Mouse (Mus musculus) neural tube, embryonic 11.5 days (tissue): ENCODE data around the gene Mlxip. TPM values are rescaled to one million over a fixed set of nuclear protein-coding genes. Genes with fewer than 3 reads are reported as not detected.

Source experiments
- ATAC-seq: fragments of 200-750 bp; cut with Nextera tagmentation; 2 replicates; pipeline ENCODE4 v1.8.0; 2017; ENCODE audit warnings: moderate number of reproducible peaks, mild to moderate bottlenecking, moderate TSS enrichment, moderate library complexity; ENCODE audit not compliant: insufficient read depth, low FRiP score, low TSS enrichment
- DNase-seq: peaks from one replicate; pipeline ENCODE4 v3.0.0-alpha.2; 2015; ENCODE audit warnings: low spot score
- H3K27ac ChIP-seq: fragments of 300-500 bp; sonication (generic); 2 replicates; pipeline ENCODE4 v1.5.1; 2014; ENCODE audit warnings: low read depth, mild to moderate bottlenecking, low read length
- H3K27me3 ChIP-seq: fragments of 300-500 bp; sonication (generic); 2 replicates; pipeline ENCODE4 v1.6.1; 2014; ENCODE audit warnings: mild to moderate bottlenecking, low read length, mixed read lengths; ENCODE audit not compliant: control insufficient read depth, insufficient read depth
- H3K36me3 ChIP-seq: fragments of 300-500 bp; sonication (generic); 2 replicates; pipeline ENCODE4 v1.6.1; 2014; ENCODE audit warnings: mild to moderate bottlenecking, low read length, moderate library complexity, mixed read lengths; ENCODE audit not compliant: control insufficient read depth, insufficient read depth
- H3K4me1 ChIP-seq: fragments of 300-500 bp; sonication (generic); 2 replicates; pipeline ENCODE4 v1.6.1; 2014; ENCODE audit warnings: low read length, mixed read lengths; ENCODE audit not compliant: control insufficient read depth, insufficient read depth
- H3K4me2 ChIP-seq: fragments of 300-500 bp; sonication (generic); 2 replicates; pipeline ENCODE4 v1.6.1; 2014; ENCODE audit warnings: low read depth, mild to moderate bottlenecking, moderate library complexity
- H3K4me3 ChIP-seq: fragments of 300-500 bp; sonication (generic); 2 replicates; pipeline ENCODE4 v1.5.1; 2014; ENCODE audit warnings: low read depth, low read length
- H3K9ac ChIP-seq: fragments of 300-500 bp; sonication (generic); 2 replicates; pipeline ENCODE4 v1.6.1; 2014; ENCODE audit warnings: mild to moderate bottlenecking, low read length
- H3K9me3 ChIP-seq: fragments of 300-500 bp; sonication (generic); 2 replicates; pipeline ENCODE4 v1.6.1; 2016; ENCODE audit warnings: low read length; ENCODE audit not compliant: control insufficient read depth
- WGBS: fragments of 180-500 bp; shearing (Covaris S2); extraction: QIAGEN DNeasy Blood & Tissue Kit; methylation state at CpG from one replicate; pipeline ENCODE4 v1.1.7; 2014; 5-methylcytosine and 5-hydroxymethylcytosine counted together
- polyA plus RNA-seq: library from polyadenylated mRNA; unstranded; fragments of >200 nt; fragmentation: Nextera tagmentation; extraction: Ambion mirVana; gene quantifications from 2 replicates; pipeline ENCODE4 v1.2.1, GENCODE M21; 2014

The Mlxip gene
- polyA plus RNA-seq, 1 experiment from 2014 or later: 22.6 TPM

- H3K4me2 ChIP-seq: no peak overlapping the region
- H3K36me3 ChIP-seq: no peaks in the 10 kb centered on the region
- H3K4me1 ChIP-seq: no peaks in the 10 kb centered on the region; the same call in 1 of the 2 replicates
- no peak for ATAC-seq
- no peaks in the 10 kb centered on the region for H3K27me3 ChIP-seq
- WGBS: 88% methylated on average over 4 of the region's 4 CpGs
- H3K9me3 ChIP-seq: no peaks in the 10 kb centered on the region
- no peak overlapping the region for H3K27ac ChIP-seq
- no peak overlapping the region for H3K4me3 ChIP-seq
- H3K9ac ChIP-seq: no peak overlapping the region
- DNase-seq: no peak
Measured at GRCm38 (mm10) chr5:123412193-123412592, 17.6 kb downstream of the Mlxip start.

GRCm38 (mm10) chr5:123413866-123414363, 19.3 kb downstream of the Mlxip start:
- no peak for ATAC-seq
- H3K4me3 ChIP-seq: no peak overlapping the region
- H3K36me3 ChIP-seq: no peaks in the 10 kb centered on the region
- no peaks in the 10 kb centered on the region for H3K27me3 ChIP-seq
- no peaks in the 10 kb centered on the region; the same call in 1 of the 2 replicates for H3K4me1 ChIP-seq
- H3K4me2 ChIP-seq: no peak overlapping the region
- H3K9me3 ChIP-seq: no peaks in the 10 kb centered on the region
- H3K27ac ChIP-seq: no peak overlapping the region
- H3K9ac ChIP-seq: no peak overlapping the region
- 93% methylated on average over 2 of the region's 2 CpGs for WGBS
- DNase-seq: no peak

DNA sequence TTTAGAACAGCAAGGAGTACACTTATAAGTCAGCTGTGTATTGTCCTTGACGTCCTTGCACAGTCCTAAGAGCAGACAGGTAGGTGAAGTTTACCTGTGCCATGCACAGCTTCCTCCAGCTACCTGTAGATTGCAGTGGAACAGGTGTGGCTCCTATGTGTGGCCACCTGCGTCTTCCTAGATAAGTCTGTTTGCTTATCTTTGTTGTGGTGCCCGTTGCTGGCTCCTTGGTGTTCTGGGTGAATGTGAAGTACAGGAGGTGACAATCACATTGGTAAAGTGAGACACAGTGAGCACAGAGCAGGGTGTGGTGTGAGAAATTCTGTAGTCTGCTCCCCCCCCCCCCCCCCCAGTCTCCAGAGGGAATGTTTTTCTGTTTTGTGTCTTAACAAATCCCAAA, 21.6 kb downstream of the Mlxip start:
- ATAC-seq: no peak
- WGBS: 81% methylated on average over 3 of the region's 3 CpGs
- DNase-seq: no peak

GRCm38 (mm10) chr5:123416566-123417518, 22.2 kb downstream of the Mlxip start:
- H3K9ac ChIP-seq: no peak overlapping the region
- H3K4me1 ChIP-seq: no peaks in the 10 kb centered on the region; the same call in none of the 2 replicates
- H3K27me3 ChIP-seq: no peaks in the 10 kb centered on the region
- no peaks in the 10 kb centered on the region for H3K9me3 ChIP-seq
- no peak overlapping the region for H3K27ac ChIP-seq
- ATAC-seq (no peak), DNase-seq (no peak)
- H3K4me3 ChIP-seq: no peak overlapping the region
- H3K36me3 ChIP-seq: no peaks in the 10 kb centered on the region
- H3K4me2 ChIP-seq: no peak overlapping the region
- WGBS: 66% methylated on average over 8 of the region's 8 CpGs

More for the DNA sequence above, 21.6 kb downstream of the Mlxip start:
- Histone ChIP-seq H3K4me1 (no peaks in the 10 kb centered on the region; the same call in none of the 2 replicates), H3K27ac (no peak overlapping the region), H3K4me2 (no peak overlapping the region), H3K9ac (no peak overlapping the region), H3K36me3 (no peaks in the 10 kb centered on the region), H3K9me3 (no peaks in the 10 kb centered on the region), H3K4me3 (no peak overlapping the region), H3K27me3 (no peaks in the 10 kb centered on the region)

- no peaks in the 10 kb centered on the region for H3K9me3 ChIP-seq
- H3K4me2 ChIP-seq: no peak overlapping the region
- H3K27me3 ChIP-seq: no peaks in the 10 kb centered on the region
- 68% methylated on average over 2 of the region's 2 CpGs for WGBS
- H3K4me1 ChIP-seq: no peaks in the 10 kb centered on the region; the same call in 1 of the 2 replicates
- ATAC-seq (no peak), DNase-seq (no peak)
- H3K27ac ChIP-seq: no peak overlapping the region
- no peak overlapping the region for H3K4me3 ChIP-seq
- H3K36me3 ChIP-seq: no peaks in the 10 kb centered on the region
- no peak overlapping the region for H3K9ac ChIP-seq
Measured at GRCm38 (mm10) chr5:123423885-123424284, 29.3 kb downstream of the Mlxip start.

DNA sequence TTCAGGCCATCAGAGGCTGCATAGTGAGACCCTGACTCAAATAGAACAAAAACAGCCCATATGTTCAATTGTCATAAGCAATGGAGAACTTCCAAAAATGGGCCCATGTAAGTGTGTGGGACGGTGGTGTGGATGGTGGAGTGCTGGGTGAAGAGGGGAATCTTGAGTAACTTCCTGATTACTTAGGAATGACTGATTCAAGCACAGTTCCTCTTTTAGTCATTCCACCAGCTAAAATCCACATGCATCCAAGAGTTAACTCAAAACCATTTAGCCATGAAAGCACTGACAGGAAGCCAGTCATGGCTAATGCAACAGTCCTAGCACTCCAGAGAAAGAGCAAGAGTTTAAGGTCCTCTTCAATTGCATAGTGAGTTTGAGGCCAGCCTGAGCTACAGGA, 33.0 kb downstream of the Mlxip start:
- Histone ChIP-seq H3K4me2 (no peak overlapping the region), H3K9ac (no peak overlapping the region), H3K27ac (no peak overlapping the region), H3K4me3 (no peak overlapping the region), H3K27me3 (no peaks in the 10 kb centered on the region), H3K9me3 (no peaks in the 10 kb centered on the region), H3K4me1 (no peaks in the 10 kb centered on the region), H3K36me3 (no peaks in the 10 kb centered on the region)
- DNase-seq (no peak), ATAC-seq (no peak)
- 97% methylated on average over 1 of the region's 1 CpGs for WGBS

- H3K27me3 ChIP-seq: no peaks in the 10 kb centered on the region
- H3K4me3 ChIP-seq: no peak overlapping the region
- no peaks in the 10 kb centered on the region for H3K4me1 ChIP-seq
- no peaks in the 10 kb centered on the region for H3K9me3 ChIP-seq
- no peak overlapping the region for H3K27ac ChIP-seq
- WGBS: 85% methylated on average over 13 of the region's 13 CpGs
- no peak for DNase-seq
- H3K4me2 ChIP-seq: no peak overlapping the region
- no peaks in the 10 kb centered on the region for H3K36me3 ChIP-seq
- no peak overlapping the region for H3K9ac ChIP-seq
- no peak for ATAC-seq
Measured at GRCm38 (mm10) chr5:123431524-123432304, 37.1 kb downstream of the Mlxip start.

GRCm38 (mm10) chr5:123432305-123432874, 37.8 kb downstream of the Mlxip start:
- 88% methylated on average over 3 of the region's 3 CpGs for WGBS
- no peaks in the 10 kb centered on the region for H3K27me3 ChIP-seq
- DNase-seq: no peak
- no peaks in the 10 kb centered on the region for H3K36me3 ChIP-seq
- H3K4me2 ChIP-seq: no peak overlapping the region
- no peak for ATAC-seq
- H3K4me1 ChIP-seq: no peaks in the 10 kb centered on the region
- no peak overlapping the region for H3K27ac ChIP-seq
- no peaks in the 10 kb centered on the region for H3K9me3 ChIP-seq
- H3K9ac ChIP-seq: no peak overlapping the region
- H3K4me3 ChIP-seq: no peak overlapping the region
